ENCODE assay signal across 7 mouse cellular contexts in genomic region chr16:31199591-31199925, GRCm38 (mm10). TPM values are rescaled to one million over a fixed set of nuclear protein-coding genes. Genes with fewer than 3 reads are reported as not detected.
DNase-seq lines count a peak whose midpoint lies in the region; ATAC-seq and TF ChIP-seq lines count a peak whose summit lies in the region.

No protein-coding gene starts in this region.

- peaks cover 11 to 48% of the 10 kb centered on the region in 2 experiments; a peak in 3 of 4 replicates for H3K4me1 ChIP-seq in CH12.LX (ENCODE audit: control insufficient read depth in 1 of 2, insufficient read depth in 2 of 2)
- peaks cover 16% of the 10 kb centered on the region for H3K4me1 ChIP-seq in forebrain, embryonic 16.5 days (replicated peaks; ENCODE audit: control insufficient read depth, insufficient read depth, low read length)
- peaks cover 34% of the 10 kb centered on the region for H3K4me1 ChIP-seq in hindbrain, embryonic 10.5 days (replicated peaks)
- H3K4me1 ChIP-seq in midbrain, embryonic 13.5 days (replicated peaks) = peaks cover 26% of the 10 kb centered on the region
- peaks cover 12% of the 10 kb centered on the region for H3K4me1 ChIP-seq in stomach, embryonic 16.5 days (ENCODE audit: control insufficient read depth, insufficient read depth, low read length)

- TF ChIP-seq CTCF in CH12.LX (conservative IDR thresholded peaks at IDR 0.05 in 1 of 2, IDR thresholded peaks at IDR 0.05 in 1 of 2; ENCODE audit: low read depth in 2 of 2, low read length in 2 of 2) = no peak

- no peak for TF ChIP-seq POLR2A in CH12.LX (IDR thresholded peaks at IDR 0.05; ENCODE audit: low read depth, low read length)

- intact Hi-C loops in left cerebral cortex, postnatal 4 days (cut with DNase I) = no loop called here

- in situ Hi-C loops in CH12.LX (cut with MboI; ENCODE audit: low pct_ligation_motif_present, low pct_unique_long_range_greater_than_20kb, low sequenced_read_pairs) = no loop called here

- no peak for TF ChIP-seq RAD21 in CH12.LX (IDR thresholded peaks at IDR 0.05; ENCODE audit: low read depth, low read length)

- H3K27me3 ChIP-seq in CH12.LX (replicated peaks) = no peaks in the 10 kb centered on the region
- H3K27me3 ChIP-seq in forebrain, embryonic 16.5 days (replicated peaks; ENCODE audit: control insufficient read depth, insufficient read depth, low read length) = no peaks in the 10 kb centered on the region
- H3K27me3 ChIP-seq in hindbrain, embryonic 10.5 days (ENCODE audit: insufficient read depth, poor library complexity, severe bottlenecking) = no peaks in the 10 kb centered on the region
- no peaks in the 10 kb centered on the region for H3K27me3 ChIP-seq in midbrain, embryonic 13.5 days
- no peaks in the 10 kb centered on the region for H3K27me3 ChIP-seq in stomach, embryonic 16.5 days (ENCODE audit: control insufficient read depth, insufficient read depth, low read length)

- DNase-seq in CH12.LX (ENCODE audit: extremely low read depth) = peak; percentile 47
- DNase-seq in brain, adult 2 months (ENCODE audit: low read depth, low spot score) = peak; percentile 83
- peak; percentile 29 for DNase-seq in hindbrain, embryonic 10.5 days (ENCODE audit: low spot score)
- peak; percentile 39 for DNase-seq in left cerebral cortex, postnatal 4 days

- peak overlapping the region; percentile 83 to 87 (median 84) for H3K4me3 ChIP-seq in CH12.LX (replicated peaks in 1 of 3; ENCODE audit: low read depth in 2 of 3, low read length in 2 of 3, poor library complexity in 1 of 3)
- H3K4me3 ChIP-seq in forebrain, embryonic 16.5 days (replicated peaks; ENCODE audit: low read length) = peak overlapping the region; percentile 98
- peak overlapping the region; percentile 98 for H3K4me3 ChIP-seq in hindbrain, embryonic 10.5 days
- H3K4me3 ChIP-seq in midbrain, embryonic 13.5 days (replicated peaks) = peak overlapping the region; percentile 96
- H3K4me3 ChIP-seq in stomach, embryonic 16.5 days (replicated peaks; ENCODE audit: low read length) = peak overlapping the region; percentile 97

- H3K4me2 ChIP-seq in CH12.LX (ENCODE audit: insufficient read depth, low read depth, poor library complexity, severe bottlenecking) = peak overlapping the region; percentile 98
- peak overlapping the region; percentile 77 for H3K4me2 ChIP-seq in forebrain, embryonic 16.5 days (ENCODE audit: low read length)
- peak overlapping the region; percentile 86 for H3K4me2 ChIP-seq in midbrain, embryonic 13.5 days (replicated peaks)
- peak overlapping the region; percentile 89 for H3K4me2 ChIP-seq in stomach, embryonic 16.5 days (ENCODE audit: low read depth, low read length)

- dilution Hi-C loops in CH12.LX (cut with MboI; ENCODE audit: extremely low pct_ligation_motif_present, extremely low pct_unique_long_range_greater_than_20kb, low sequenced_read_pairs) = no loop called here

- peak; percentile 49; the same call in 1 of the 2 replicates for TF ChIP-seq EP300 in CH12.LX (IDR thresholded peaks at IDR 0.05; ENCODE audit: low read length)

- peaks cover 40% of the 10 kb centered on the region for H3K79me2 ChIP-seq in CH12.LX (replicated peaks; ENCODE audit: control insufficient read depth, extremely low read depth, insufficient read depth, poor library complexity, severe bottlenecking)

- no peak overlapping the region for H3K27ac ChIP-seq in CH12.LX (ENCODE audit: insufficient read depth, low read depth)
- H3K27ac ChIP-seq in forebrain, embryonic 16.5 days (ENCODE audit: low read length) = no peak overlapping the region
- peak overlapping the region; percentile 94 for H3K27ac ChIP-seq in hindbrain, embryonic 10.5 days
- H3K27ac ChIP-seq in midbrain, embryonic 13.5 days = peak overlapping the region; percentile 95
- peak overlapping the region; percentile 96 for H3K27ac ChIP-seq in stomach, embryonic 16.5 days (ENCODE audit: low read length)

- H3K9me3 ChIP-seq in CH12.LX (replicated peaks; ENCODE audit: low read length) = no peaks in the 10 kb centered on the region
- no peaks in the 10 kb centered on the region for H3K9me3 ChIP-seq in forebrain, embryonic 16.5 days (ENCODE audit: control insufficient read depth, low read length)
- H3K9me3 ChIP-seq in hindbrain, embryonic 10.5 days = no peaks in the 10 kb centered on the region
- H3K9me3 ChIP-seq in midbrain, embryonic 13.5 days = no peaks in the 10 kb centered on the region
- no peaks in the 10 kb centered on the region for H3K9me3 ChIP-seq in stomach, embryonic 16.5 days (replicated peaks; ENCODE audit: control insufficient read depth, low read length)

- WGBS in forebrain, embryonic 16.5 days = 2% methylated on average over 14 of the region's 14 CpGs
- WGBS in hindbrain, embryonic 10.5 days = 8% methylated on average over 14 of the region's 14 CpGs
- WGBS in midbrain, embryonic 13.5 days = 3% methylated on average over 14 of the region's 14 CpGs
- WGBS in stomach, embryonic 16.5 days = 8% methylated on average over 14 of the region's 14 CpGs

- peaks cover 0 to 21% of the 10 kb centered on the region in 2 experiments for H3K36me3 ChIP-seq in CH12.LX (replicated peaks in 1 of 2; ENCODE audit: control insufficient read depth in 1 of 2, insufficient read depth in 1 of 2, low read length in 1 of 2)
- no peaks in the 10 kb centered on the region for H3K36me3 ChIP-seq in forebrain, embryonic 16.5 days (ENCODE audit: control insufficient read depth, insufficient read depth)
- H3K36me3 ChIP-seq in hindbrain, embryonic 10.5 days = no peaks in the 10 kb centered on the region
- H3K36me3 ChIP-seq in midbrain, embryonic 13.5 days = no peaks in the 10 kb centered on the region
- no peaks in the 10 kb centered on the region for H3K36me3 ChIP-seq in stomach, embryonic 16.5 days (ENCODE audit: control insufficient read depth, insufficient read depth, low read length)

- no peak for ATAC-seq in forebrain, embryonic 16.5 days
- ATAC-seq in midbrain, embryonic 13.5 days = no peak
- ATAC-seq in stomach, embryonic 16.5 days (ENCODE audit: insufficient read depth, low FRiP score) = no peak

- H3K9ac ChIP-seq in CH12.LX (ENCODE audit: insufficient read depth, low read depth) = peak overlapping the region; percentile 81
- H3K9ac ChIP-seq in forebrain, embryonic 16.5 days (replicated peaks; ENCODE audit: low read depth, low read length) = peak overlapping the region; percentile 97
- H3K9ac ChIP-seq in midbrain, embryonic 13.5 days (replicated peaks) = peak overlapping the region; percentile 93
- peak overlapping the region; percentile 97 for H3K9ac ChIP-seq in stomach, embryonic 16.5 days (ENCODE audit: low read length)

TF ChIP-seq in CH12.LX, 34 proteins besides CTCF, POLR2A, EP300 and RAD21:
- TF ChIP-seq MAX (IDR thresholded peaks at IDR 0.05; ENCODE audit: low read length) = peak; percentile 37; the same call in 1 of the 2 replicates
- peak; percentile 85 for TF ChIP-seq NRF1 (IDR thresholded peaks at IDR 0.05; ENCODE audit: low read depth, low read length)
- peak; percentile 5; the same call in 1 of the 2 replicates for TF ChIP-seq HCFC1 (IDR thresholded peaks at IDR 0.05; ENCODE audit: low read depth, low read length)
- peak; percentile 77 for TF ChIP-seq BHLHE40 (IDR thresholded peaks at IDR 0.05; ENCODE audit: low read depth, low read length)
- no peak for TF ChIP-seq POLR2AphosphoS2 (IDR thresholded peaks at IDR 0.05; ENCODE audit: low read depth, low read length)
- peak; percentile 31; the same call in 1 of the 2 replicates for TF ChIP-seq TCF12 (IDR thresholded peaks at IDR 0.05; ENCODE audit: low read depth, low read length)
TF ChIP-seq in CH12.LX: peak in this region for 5.

RNA-seq across cellular contexts. Expression of gene Acap2, which starts 1.5 kb away (rescaled TPM):
- total RNA-seq in CH12.LX (2012; rRNA removed) (28.9 and 31.5 TPM in 2 replicates), CH12.LX (2014; rRNA removed) (47.4 and 54.5 TPM in 2 replicates)
- 35.0 and 36.9 TPM in 2 replicates for polyA plus RNA-seq in CH12.LX (2012; ENCODE audit: insufficient read length, low read depth)
- polyA plus RNA-seq in forebrain, embryonic 16.5 days (2015; fragmentation: Nextera tagmentation; extraction: Ambion mirVana) = 12.7 and 15.0 TPM in 2 replicates
- polyA plus RNA-seq in hindbrain, embryonic 10.5 days (2016; fragmentation: Nextera tagmentation; extraction: Ambion mirVana) = 16.8 and 20.1 TPM in 2 replicates
- 10 to 100 TPM; 55.7 to 55.8 TPM for total RNA-seq in left cerebral cortex, postnatal 4 days (2021)
- 12.9 and 13.2 TPM in 2 replicates for polyA plus RNA-seq in midbrain, embryonic 13.5 days (2015; fragmentation: Nextera tagmentation; extraction: Ambion mirVana)
- 20.4 and 21.4 TPM in 2 replicates for polyA plus RNA-seq in stomach, embryonic 16.5 days (2015; fragmentation: Nextera tagmentation; extraction: Ambion mirVana)

Comparison
In these comparisons a context has a peak if more than half of its experiments do, and no peak if none do; other contexts are left out.
1. DNase-seq: peak in every context shown above with its lines; median percentile 83 in brain, adult 2 months; 47 in CH12.LX; 39 in left cerebral cortex, postnatal 4 days; 29 in hindbrain, embryonic 10.5 days.
2. H3K27ac ChIP-seq: peak in hindbrain, embryonic 10.5 days (single experiment), midbrain, embryonic 13.5 days (single experiment) and stomach, embryonic 16.5 days (single experiment); none in CH12.LX (single experiment) and forebrain, embryonic 16.5 days (single experiment).
3. Peak in every context shown above with its lines, with median percentiles within 50 percentile points of each other: H3K4me2 ChIP-seq, H3K4me3 ChIP-seq and H3K9ac ChIP-seq.